Mouse (Mus musculus) CD4-positive naive resting alpha-beta T cell, adult 57 days (primary cell): Measurements from ENCODE around the gene Ajuba. TPM values are rescaled to one million over a fixed set of nuclear protein-coding genes. Genes with fewer than 3 reads are reported as not detected.

ENCODE experiments used
- total RNA-seq: library from RNA; stranded (reverse); gene quantifications from one replicate; pipeline ENCODE4 v1.2.4, GENCODE M21; 2023

Gene Ajuba
- 0.27 TPM for total RNA-seq

DNA sequence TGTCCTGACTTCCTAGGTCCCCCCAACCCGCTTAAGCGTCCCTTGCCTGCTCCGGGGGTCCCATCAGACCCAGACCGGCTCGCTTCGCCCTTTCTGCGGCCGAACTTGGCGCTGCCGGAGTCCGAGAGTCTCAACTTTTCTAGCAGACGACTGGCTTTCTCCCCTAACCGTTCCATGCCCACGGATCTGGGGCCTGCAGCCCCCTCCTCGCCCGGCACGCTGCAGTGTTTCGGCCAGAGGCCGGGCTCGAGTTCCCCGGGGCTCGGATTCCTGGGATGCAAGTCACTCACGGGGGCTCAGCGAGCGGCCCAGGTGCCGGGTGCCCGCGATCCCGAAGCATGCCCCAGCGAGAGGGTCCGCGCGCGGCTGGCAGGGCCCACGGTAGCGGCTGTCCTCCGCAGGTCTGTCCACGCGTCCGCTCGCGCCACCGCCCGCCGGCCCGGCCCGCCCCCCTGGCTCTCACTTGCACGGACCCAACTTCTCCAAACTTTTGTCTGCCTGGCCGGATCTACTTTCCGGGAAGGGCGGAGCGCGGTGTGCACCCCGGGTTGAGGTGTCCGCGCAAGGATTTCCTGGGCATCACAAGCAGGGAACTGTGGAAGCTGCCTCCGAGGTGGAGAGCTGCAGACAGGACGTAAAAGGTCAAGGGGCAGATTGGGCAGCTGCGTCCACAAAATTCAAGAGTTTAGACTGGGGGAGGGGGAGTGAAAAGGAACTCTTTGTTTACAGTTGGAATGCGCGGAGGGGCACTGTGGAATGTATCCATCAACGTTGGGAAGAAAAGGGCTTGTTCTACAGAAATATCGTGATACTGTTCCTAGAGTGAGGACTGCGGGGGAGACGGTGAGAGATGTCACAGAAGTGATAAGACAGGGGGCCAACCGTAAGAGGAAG lies at the start of gene Ajuba:
Gene Ajuba, minus strand, starts transcription at position 470 of the 894 bp plus-strand sequence.

DNA sequence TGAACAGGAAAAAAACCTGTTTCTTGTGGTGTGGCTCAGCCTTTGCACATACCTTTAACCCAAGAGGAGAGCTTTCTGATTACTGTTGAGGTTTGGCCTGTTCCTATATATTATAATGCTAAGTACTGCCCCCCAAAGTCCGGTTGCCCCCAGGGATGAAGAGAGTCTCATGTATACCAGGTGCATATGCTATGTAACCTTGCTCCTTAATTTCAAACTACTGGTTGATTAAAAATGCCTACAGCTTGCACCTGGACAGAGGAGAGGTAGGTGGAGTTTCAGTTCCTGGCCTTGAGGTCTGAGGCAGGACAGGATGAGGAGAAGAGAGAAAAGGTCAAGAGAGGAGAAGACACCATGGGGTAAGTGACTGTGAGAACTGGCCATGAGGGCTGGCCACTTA lies 43.8 kb upstream of the Ajuba start, which contains the start of gene Psmb11:
Gene Psmb11, plus strand, starts transcription at position 301 of the 400 bp plus-strand sequence.

DNA sequence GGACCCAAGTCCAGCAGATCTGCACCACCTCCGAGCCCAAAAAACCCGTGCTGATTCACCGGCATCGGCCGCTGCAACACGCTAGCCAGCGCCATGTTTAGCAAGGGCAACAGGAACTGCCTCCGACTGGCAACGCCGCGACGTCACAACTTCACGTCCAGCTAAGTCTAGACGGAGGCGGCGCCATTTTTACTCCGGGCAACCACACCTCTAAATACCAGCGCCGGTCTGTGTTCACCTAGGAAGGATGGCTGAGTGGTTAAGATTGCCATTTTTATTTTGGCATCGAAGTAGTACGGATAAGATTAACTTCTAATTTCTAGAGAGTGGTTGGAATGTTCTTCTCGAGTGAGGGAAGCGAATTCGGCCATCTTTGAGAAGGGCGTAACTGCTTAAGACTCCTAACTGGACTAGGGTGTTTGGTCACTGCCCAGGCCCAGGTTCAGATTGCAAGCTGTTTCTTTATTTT lies 40.6 kb upstream of the Ajuba start, which contains the start of gene Psmb5:
Gene Psmb5, minus strand, starts transcription at position 126 of the 469 bp plus-strand sequence.

GRCm38 (mm10) chr14:54605752-54606321 lies 28.5 kb upstream of the Ajuba start, which contains the start of gene 4931414P19Rik:
Gene 4931414P19Rik, minus strand, starts transcription at chr14:54605993.

GRCm38 (mm10) chr14:54553975-54554769 lies 23.2 kb downstream of the Ajuba start, which contains the start of gene Haus4:
Gene Haus4, minus strand, starts transcription at chr14:54554616.

Other genes with a start within 250 kb of the Ajuba start
- gene Oxa1l, start 216.7 kb downstream of the Ajuba start, total RNA-seq, result 79.1 TPM
- gene Slc7a7, start 159.8 kb downstream of the Ajuba start, total RNA-seq, result 1.2 TPM
- gene Mrpl52, start 150.6 kb downstream of the Ajuba start, total RNA-seq, result 71.9 TPM
- 2.3 TPM for gene Mmp14, start 145.9 kb downstream of the Ajuba start, total RNA-seq
- 157 TPM for gene Lrp10, start 113.4 kb downstream of the Ajuba start, total RNA-seq
- gene Rem2, start 101.5 kb downstream of the Ajuba start, total RNA-seq, result not detected
- 33.7 TPM for gene Prmt5, start 60.0 kb downstream of the Ajuba start, total RNA-seq
- gene Haus4, start 22.9 kb downstream of the Ajuba start, total RNA-seq, result 14.4 TPM
- gene 4931414P19Rik, start 28.4 kb upstream of the Ajuba start, total RNA-seq, result 9.3 TPM
- gene Psmb5, start 40.5 kb upstream of the Ajuba start, total RNA-seq, result 53.8 TPM
- not detected for gene Psmb11, start 43.9 kb upstream of the Ajuba start, total RNA-seq
- not detected for gene Gm17606, start 63.4 kb upstream of the Ajuba start, total RNA-seq
- 12.8 TPM for gene Cdh24, start 63.8 kb upstream of the Ajuba start, total RNA-seq
- 30.0 TPM for gene 1700123O20Rik, start 108.7 kb upstream of the Ajuba start, total RNA-seq
- gene Acin1, start 109.4 kb upstream of the Ajuba start, total RNA-seq, result 585 TPM
- not detected for gene Gm29776, start 121.3 kb upstream of the Ajuba start, total RNA-seq
- gene Cebpe, start 134.6 kb upstream of the Ajuba start, total RNA-seq, result not detected
- 0.86 TPM for gene Slc7a8, start 204.4 kb upstream of the Ajuba start, total RNA-seq
- gene Rnf212b, start 236.6 kb upstream of the Ajuba start, total RNA-seq, result not detected